Mouse (Mus musculus): ENCODE measurements at regions not wholly inside any gene's neighbourhood (a gene's known extent, or its start where the extent isn't known, plus 50 kb on each side); places are given as distances from the start of the nearest gene placed in this dataset.

- no peak for TF ChIP-seq EP300 (IDR thresholded peaks at IDR 0.05; ENCODE audit: insufficient read depth, low read depth, low read length)
- no peak for TF ChIP-seq POLR2A (IDR thresholded peaks at IDR 0.05; ENCODE audit: insufficient read depth, low read length)
These were observed 392.0 kb downstream of the Igsf11 start for GRCm38 (mm10) chr16:39284484-39284883.
